Mouse (Mus musculus): ENCODE results near the gene Sgms1.
A peak's percentile ranks its signal among the peaks of the same experiment; 100 is the strongest.

The Sgms1 gene

GRCm38 (mm10) chr19:32389001-32389871, at the start of gene Sgms1:
Sgms1 (minus strand) TSS chr19:32389714.
- peak; percentile 93 for DNase-seq

GRCm38 (mm10) chr19:32425856-32426255, 36.3 kb upstream of the Sgms1 start:
- no peak for DNase-seq

GRCm38 (mm10) chr19:32424706-32425105, 35.2 kb upstream of the Sgms1 start:
- no peak for DNase-seq

GRCm38 (mm10) chr19:32419069-32419468, 29.6 kb upstream of the Sgms1 start:
- DNase-seq = no peak

GRCm38 (mm10) chr19:32416692-32417317, 27.3 kb upstream of the Sgms1 start:
- no peak for DNase-seq

GRCm38 (mm10) chr19:32409603-32410360, 20.3 kb upstream of the Sgms1 start:
- no peak for DNase-seq

GRCm38 (mm10) chr19:32406717-32407116, 17.2 kb upstream of the Sgms1 start:
- no peak for DNase-seq

- DNase-seq = no peak
These were observed 14.9 kb upstream of the Sgms1 start for GRCm38 (mm10) chr19:32404386-32404785.

GRCm38 (mm10) chr19:32403834-32404233, 14.3 kb upstream of the Sgms1 start:
- DNase-seq = no peak

GRCm38 (mm10) chr19:32398491-32398890, 9.0 kb upstream of the Sgms1 start:
- no peak for DNase-seq

- DNase-seq = no peak
These were observed 6.8 kb upstream of the Sgms1 start for GRCm38 (mm10) chr19:32396303-32396702.

GRCm38 (mm10) chr19:32394825-32395224, 5.3 kb upstream of the Sgms1 start:
- DNase-seq = no peak

GRCm38 (mm10) chr19:32393758-32394450, 4.4 kb upstream of the Sgms1 start:
- DNase-seq = no peak

- no peak for DNase-seq
These were observed 3.7 kb upstream of the Sgms1 start for GRCm38 (mm10) chr19:32393092-32393745.

GRCm38 (mm10) chr19:32391441-32391840, 1.9 kb upstream of the Sgms1 start:
- no peak for DNase-seq

GRCm38 (mm10) chr19:32390116-32390515, 602 bp upstream of the Sgms1 start:
- peak; percentile 34 for DNase-seq

GRCm38 (mm10) chr19:32388191-32388921, 1.2 kb downstream of the Sgms1 start:
- peak; percentile 96 for DNase-seq

GRCm38 (mm10) chr19:32387403-32388190, 1.9 kb downstream of the Sgms1 start:
- DNase-seq = peak; percentile 87

GRCm38 (mm10) chr19:32386556-32387402, 2.7 kb downstream of the Sgms1 start:
- peak; percentile 70 for DNase-seq

GRCm38 (mm10) chr19:32383738-32384137, 5.8 kb downstream of the Sgms1 start:
- DNase-seq = no peak
